Mouse (Mus musculus): ENCODE results near the gene Gm20388.

The Gm20388 gene

DNA sequence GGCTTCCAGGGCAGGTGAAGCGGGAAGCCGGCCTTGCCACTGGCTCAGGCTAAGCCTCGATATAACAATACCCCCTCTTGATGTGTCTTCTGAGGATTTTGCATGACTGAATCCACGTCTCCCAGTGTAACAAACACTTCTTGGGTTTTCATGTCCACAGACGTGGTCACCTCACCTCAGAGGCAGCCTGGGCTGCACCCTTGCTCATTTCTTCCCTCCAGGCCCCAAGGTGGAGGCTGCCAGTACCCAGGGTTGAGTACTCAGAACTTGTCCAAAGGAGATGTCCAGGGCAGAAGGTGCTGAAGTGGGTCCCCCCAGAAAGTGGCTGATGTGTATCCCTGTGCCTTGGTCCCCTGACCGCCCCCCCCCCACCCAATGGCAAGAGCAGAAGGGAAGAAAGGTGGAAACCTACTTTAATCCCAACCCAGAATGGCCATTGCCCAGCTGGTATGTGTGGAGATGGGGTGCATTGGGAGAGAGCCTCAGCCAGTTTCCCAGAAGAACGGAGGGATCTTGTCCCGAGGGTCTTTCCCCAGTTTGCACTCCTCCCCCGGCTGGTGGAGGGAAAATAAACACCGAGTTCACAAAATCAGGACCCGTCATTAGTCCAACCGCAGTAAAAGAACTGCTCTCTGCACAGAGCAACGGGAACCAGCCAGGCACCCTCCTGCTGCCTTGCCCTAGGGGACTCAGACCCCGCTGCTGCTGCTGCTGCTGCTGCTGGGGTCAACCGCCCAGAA lies 1163.6 kb downstream of the Gm20388 start:
- DNase-seq, result no peak

- DNase-seq, result no peak
These were observed 1164.2 kb downstream of the Gm20388 start for GRCm38 (mm10) chr8:121074848-121075145.

GRCm38 (mm10) chr8:121075936-121076335 lies 1165.3 kb downstream of the Gm20388 start:
- DNase-seq, result no peak

DNA sequence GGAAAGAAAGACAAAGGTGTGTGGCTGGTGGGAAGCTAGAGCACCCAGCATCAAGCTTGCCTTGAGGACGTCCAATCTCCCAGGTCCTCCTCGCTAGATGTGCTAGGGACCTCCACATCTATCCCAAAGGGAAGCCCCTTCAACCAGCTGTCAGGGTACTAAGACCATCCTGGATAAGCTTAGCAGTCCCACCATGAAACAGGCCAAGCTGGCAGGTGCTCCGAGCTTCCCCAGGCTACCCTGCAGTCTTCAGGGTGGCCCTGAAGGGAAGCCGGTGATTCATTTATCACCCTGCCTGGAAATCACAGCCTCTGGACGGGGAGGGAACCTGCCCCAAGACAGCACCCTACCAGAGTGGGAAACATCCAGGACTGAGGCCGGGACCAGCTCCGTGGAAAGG lies 1165.9 kb downstream of the Gm20388 start:
- DNase-seq, result no peak

DNA sequence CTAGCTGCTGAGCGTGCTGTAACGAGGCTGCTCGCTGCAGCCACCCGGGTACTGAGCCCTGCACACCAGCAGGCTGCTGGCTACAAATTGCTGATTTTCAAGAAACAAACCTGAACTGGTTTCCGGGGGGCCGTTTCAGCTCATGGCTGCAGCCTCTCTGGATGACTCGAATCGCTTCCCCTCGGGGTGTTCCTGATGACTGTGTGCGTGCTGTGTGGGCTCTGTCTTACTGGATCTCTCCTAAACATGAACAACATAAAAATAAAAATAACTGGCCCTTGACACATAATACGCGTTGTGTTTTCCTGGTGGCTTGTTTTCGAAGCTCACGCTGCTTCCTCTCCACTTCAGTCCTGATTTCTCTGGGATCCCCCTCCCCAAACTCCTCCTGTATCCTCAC lies 1168.1 kb downstream of the Gm20388 start:
- no peak for DNase-seq

DNA sequence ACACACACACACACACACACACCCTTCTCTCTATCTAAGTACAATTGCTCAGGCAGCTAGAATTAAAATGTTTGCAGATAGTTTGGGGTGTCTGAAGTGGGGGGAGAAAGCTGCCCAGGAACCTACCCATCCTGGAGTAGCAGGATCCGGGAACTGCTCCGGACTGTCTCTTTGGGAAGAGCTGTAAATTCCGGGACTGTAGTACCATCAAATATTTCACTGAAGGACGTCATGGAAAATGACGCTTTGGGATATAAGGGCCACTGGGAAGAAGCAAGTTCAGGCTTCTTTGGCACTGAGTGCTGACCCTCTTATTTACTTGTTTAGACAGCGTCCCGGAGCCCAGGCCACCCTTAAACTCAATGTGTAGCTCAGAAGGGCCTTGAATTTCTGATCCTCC lies 1168.6 kb downstream of the Gm20388 start:
- no peak for DNase-seq

DNA sequence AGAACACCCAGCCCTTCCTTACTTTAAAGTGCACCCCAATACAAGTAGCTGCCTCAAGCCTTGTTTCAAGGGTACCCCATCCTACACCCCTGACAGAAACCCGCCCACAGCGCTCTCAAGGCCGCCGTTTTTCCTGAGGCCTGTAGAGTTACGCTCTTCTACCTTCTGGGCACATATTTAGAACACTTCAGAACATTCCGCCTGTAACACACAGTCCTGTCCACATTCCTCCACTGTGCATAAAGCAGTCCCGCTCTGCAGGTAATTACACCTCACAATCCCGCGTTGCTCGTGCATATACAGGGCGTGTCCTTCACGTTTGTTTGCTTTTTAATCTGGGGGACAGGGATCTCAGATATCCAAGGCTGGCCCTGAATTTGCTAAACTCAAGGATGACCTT lies 1169.3 kb downstream of the Gm20388 start:
- DNase-seq, result no peak

DNA sequence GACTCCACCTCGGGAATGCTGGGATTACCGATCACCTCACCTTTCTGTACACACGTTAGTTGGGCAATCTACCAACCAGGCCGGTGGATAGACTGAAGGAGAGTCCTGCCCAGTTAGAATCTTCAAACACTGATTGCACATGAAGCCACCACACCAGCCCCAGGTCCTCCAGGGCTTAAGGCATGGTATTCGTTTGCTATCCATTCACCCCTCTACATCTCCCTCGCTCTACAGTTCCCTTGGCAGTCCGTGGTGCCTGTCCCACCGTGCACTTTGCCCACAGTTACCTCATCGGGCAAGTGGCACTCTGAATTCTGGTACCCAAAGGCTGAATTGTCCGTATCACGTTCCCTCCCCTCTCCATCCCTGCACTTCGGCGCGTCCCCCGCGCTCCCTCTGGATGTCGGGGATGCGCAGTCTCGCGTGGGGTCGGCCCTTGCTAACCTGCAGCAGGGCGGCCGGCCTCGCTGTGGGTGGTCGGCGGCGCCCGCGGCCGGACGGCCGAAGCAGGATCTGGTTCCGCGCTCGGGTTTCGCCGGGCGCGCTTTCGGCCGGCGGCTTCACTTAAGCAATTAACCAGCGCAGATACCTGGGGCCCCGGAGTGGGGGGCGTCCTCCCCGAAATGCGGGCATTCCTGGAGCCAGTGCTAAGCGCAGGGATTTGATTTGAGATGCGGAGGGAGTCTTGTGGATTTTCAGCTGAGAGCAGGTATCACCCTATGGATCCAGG lies 1169.9 kb downstream of the Gm20388 start:
- DNase-seq, result no peak

- DNase-seq, result no peak
These were observed 1170.8 kb downstream of the Gm20388 start for GRCm38 (mm10) chr8:121081398-121081797.

DNA sequence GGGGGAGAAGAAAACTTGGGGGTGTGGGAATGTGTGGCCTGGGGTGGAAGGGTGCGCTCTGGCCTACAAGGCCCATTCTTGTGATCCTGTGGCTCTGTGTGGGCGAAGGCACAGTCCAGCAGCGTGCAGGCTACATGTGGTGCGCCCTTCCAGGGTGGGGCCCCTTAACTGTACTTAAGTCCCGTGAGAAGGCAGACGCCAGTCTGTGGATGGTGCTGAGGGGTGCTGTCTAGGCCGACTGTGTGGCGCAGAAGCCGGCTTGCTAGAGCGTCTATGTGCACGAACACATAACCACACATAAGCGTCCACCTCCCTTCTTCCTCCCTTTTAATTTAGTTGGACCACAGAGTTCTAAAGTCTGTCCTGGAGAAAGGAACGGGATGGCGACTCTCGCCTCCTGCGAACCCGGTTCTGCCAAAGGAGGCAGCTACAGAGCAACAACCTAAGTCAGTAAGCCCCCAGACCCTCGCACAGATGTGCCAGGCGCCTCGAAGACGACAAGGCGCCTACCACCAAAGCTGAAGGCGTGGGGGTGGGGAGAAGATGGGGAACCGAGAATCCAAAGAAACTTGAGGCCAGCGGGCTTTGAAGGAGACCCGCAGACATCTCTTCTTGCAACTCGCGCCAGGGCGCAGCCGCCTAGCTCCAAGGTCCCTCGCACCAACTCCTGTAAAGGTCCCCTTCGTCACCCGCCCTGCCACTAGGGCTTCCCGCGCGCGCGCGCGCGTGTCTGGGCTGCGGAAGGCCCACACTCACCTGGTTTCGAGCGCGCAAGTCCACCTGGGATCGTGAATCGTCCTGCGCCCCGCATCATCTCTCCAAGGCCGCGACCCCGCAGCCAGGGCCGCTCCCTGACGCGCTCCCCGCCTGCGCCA lies 1171.8 kb downstream of the Gm20388 start:
- DNase-seq, result no peak

GRCm38 (mm10) chr8:121083093-121083935 lies 1172.7 kb downstream of the Gm20388 start:
- peak; percentile 83 for DNase-seq

DNA sequence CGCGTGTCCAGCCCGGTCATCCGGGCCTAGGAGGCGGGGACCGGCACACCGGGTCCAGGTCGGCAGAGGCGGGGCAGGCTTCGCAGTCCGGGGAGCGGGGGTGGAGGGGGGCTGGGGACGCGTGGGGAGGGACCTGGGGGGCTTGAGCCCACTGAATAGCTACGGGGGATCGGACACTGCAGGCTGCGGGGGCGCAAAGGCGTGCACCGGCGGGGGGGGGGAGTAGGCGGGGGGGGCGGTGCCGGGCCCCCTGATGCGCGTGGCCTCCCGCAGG lies 1173.2 kb downstream of the Gm20388 start:
- DNase-seq, result no peak

- DNase-seq, result peak; percentile 50
These were observed 1173.7 kb downstream of the Gm20388 start, which contains the start of gene Foxf1 for GRCm38 (mm10) chr8:121084210-121084951. Gene Foxf1 (plus strand): TSS chr8:121084386.

GRCm38 (mm10) chr8:121085011-121085410 lies 1174.4 kb downstream of the Gm20388 start:
- DNase-seq, result no peak

DNA sequence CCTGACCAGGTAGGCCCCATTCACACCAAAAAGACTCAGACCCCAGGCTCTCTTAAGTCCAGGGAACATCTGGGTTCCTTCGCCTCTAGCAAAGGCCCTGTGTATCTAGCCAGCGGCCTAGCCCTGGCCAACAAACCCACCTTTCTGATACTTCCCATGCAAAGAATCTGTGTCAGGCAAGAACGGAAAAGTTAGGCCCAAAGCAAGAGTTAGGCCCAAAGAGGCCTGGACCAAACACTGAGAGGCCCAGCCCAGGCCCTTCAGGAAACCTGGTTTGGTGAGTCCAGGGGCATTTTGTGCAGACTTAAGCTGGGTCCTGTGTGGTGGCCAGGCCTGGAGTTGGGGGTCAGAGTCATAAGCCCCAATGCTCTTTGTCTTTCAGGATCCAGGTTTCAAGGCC lies 1174.9 kb downstream of the Gm20388 start:
- no peak for DNase-seq

- DNase-seq, result no peak
These were observed 1175.6 kb downstream of the Gm20388 start for GRCm38 (mm10) chr8:121086004-121086900.

DNA sequence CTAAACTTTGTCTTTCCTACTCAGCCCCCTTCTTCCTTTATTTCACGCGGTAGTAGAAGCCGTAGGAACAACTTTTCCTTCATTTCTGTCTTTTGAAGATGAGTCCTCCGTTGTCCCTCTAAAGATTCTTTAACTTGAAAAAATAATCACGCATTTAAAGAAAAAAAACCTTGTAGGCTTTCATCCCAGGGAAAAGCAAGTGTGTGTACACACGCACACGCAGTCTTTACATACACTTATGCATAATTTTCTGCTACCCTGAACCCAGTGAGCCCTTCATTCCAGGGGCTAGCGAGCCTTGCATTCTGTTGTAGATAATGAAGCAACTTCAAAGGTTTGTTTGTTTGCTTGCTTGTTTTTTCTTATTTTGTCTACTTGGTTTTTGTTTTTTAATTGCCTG lies 1177.6 kb downstream of the Gm20388 start:
- DNase-seq, result no peak

DNA sequence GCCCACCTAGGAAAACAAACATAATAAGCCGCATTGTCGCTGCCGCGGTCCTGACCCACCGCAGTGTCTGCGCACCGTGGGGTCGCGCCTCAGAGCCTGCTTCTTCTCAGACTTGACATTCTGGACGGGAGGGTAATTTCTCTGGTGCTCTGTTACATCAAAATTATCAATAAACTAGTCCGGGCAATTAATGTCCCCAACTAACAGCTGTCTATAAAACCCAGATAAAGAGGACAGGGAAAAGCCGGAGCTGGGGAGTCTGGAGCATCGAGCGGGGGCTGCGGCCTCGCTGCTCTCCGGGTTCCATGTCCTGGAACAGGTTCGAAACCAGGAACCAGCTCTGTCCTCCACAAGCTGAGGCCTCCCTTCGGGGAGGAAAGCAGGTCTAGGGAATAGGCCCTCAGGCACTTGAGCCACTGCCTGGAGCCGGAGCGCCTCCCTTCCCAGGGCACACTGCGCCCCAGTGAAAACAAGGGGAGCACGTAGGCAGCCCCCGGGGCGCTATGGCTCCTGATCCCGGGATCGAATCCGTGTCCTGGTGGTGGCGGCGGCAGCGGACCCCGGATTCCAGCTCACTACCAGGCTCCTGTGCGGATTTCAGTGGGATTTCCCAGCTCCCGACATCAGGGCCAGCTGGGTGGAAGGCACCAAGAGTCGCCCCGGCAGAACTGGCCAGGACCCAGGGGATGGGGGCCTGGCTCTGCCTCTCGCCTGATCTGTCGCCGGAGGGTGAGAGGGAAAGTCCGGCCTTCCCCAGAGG lies 1178.4 kb downstream of the Gm20388 start:
- DNase-seq, result no peak

- DNase-seq, result no peak
These were observed 1179.2 kb downstream of the Gm20388 start for GRCm38 (mm10) chr8:121089631-121090380.

DNA sequence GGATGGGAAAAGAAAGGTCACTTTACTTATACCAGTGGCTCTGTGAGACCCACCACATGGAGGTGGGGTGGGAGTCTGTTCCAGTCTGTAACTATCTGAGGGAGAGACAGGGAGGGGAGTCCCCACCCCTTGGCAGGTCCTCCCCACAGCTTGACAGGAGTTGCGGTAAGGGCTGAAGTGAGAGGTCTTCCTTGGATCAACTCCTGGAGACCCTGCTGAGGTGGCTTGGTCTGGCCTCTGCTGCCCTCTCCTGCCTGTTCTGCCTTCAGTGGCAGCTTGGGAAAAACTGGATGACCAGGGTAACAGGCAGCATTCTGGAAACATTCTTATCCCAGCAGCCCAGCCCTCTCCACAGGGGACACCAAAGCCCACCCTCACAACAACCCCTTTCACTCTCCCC lies 1180.1 kb downstream of the Gm20388 start:
- peak; percentile 39 for DNase-seq
